Mouse (Mus musculus) embryo, embryonic 10 days (tissue): ENCODE data around the gene Pax3.

Experiments used
- DNase-seq: peaks from one replicate; pipeline ENCODE4 v3.0.0-alpha.2; 2015; ENCODE audit warnings: low spot score

Gene Pax3

GRCm38 (mm10) chr1:78060850-78061249 lies 136.1 kb downstream of the Pax3 start:
- peak; percentile 23 for DNase-seq

- no peak for DNase-seq
Measured at GRCm38 (mm10) chr1:78057939-78058338, 139.0 kb downstream of the Pax3 start.

GRCm38 (mm10) chr1:78053677-78054076 lies 143.3 kb downstream of the Pax3 start:
- DNase-seq: no peak
